Mouse (Mus musculus): ENCODE results near the gene Slc22a3.
A peak's percentile ranks its signal among the peaks of the same experiment; 100 is the strongest.

DNA sequence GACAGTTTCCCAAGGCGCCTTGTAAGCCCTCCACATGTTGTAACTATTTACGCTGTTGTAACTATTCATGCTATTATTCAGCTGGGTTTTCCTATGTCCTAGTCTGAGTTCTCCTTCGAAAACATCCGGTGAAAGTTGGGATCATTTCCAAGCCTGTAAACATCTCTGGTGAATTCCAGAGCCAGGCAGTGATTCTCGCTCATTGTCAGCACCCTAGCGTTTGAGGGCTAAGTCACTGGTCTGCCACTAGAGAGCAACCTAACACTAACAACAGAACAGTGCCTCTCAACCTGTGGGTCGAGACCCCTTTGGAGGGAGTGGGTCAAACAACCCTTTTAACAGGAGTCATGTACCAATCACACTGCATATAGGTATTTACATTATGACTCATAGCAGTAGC, 104.1 kb downstream of the Slc22a3 start:
- TF ChIP-seq CTCF (IDR thresholded peaks at IDR 0.05; ENCODE audit: low read depth, low read length) (peak; percentile 15; the same call in 1 of the 2 replicates), POLR2A (IDR thresholded peaks at IDR 0.05; ENCODE audit: extremely low read depth, insufficient read depth, low read length) (no peak)
